Mouse (Mus musculus) c-Kit-positive CD71-negative TER-119-negative erythroid progenitor cells, embryonic 14.5 days (primary cell): ENCODE results near the gene Ttc9b.
"Not testable (repeated sequence)": the region's sequence is repeated elsewhere in the genome, so short reads cannot be mapped to it uniquely, and the experiment has no call there.

Experiments
- DNase-seq: peaks from one replicate; pipeline ENCODE4 v3.0.0-alpha.2; 2013; ENCODE audit warnings: low read depth

Gene Ttc9b

DNA sequence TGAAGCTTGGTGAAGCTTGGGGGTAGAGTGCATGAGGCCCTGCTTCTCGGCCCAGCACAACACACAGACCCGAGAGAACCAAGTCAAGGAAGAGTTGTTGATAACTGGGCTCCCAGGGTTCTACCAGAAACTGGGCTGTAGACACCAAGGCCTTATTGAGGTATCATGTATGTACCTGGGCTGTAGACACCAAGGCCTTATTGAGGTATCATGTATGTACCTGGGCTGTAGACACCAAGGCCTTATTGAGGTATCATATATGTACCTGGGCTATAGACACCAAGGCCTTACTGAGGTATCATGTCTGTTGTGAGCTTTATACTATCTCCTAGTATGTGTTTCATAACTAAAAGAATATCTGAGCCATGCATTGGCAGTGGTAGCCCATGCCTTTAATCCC, 18.6 kb upstream of the Ttc9b start:
- DNase-seq: not testable (repeated sequence)

DNA sequence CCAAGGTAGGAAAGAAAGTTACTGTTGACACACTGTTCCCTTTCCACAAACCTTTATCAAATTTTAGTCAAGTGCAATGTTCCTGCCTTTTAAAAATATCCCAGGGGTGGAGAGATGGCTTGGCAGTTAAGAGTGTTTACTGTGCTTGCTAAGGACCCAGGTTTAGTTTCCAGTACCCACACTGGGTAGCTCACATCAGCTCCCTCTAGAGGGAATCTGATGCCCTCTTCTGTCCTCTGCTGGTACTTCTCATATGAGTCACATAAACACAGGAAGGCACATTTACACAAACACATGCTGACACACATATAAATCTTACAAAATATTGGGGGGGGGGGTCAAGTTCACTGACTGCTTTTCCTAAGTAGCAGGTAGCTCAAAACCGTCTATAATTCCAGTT, 9.2 kb upstream of the Ttc9b start:
- no peak for DNase-seq

DNA sequence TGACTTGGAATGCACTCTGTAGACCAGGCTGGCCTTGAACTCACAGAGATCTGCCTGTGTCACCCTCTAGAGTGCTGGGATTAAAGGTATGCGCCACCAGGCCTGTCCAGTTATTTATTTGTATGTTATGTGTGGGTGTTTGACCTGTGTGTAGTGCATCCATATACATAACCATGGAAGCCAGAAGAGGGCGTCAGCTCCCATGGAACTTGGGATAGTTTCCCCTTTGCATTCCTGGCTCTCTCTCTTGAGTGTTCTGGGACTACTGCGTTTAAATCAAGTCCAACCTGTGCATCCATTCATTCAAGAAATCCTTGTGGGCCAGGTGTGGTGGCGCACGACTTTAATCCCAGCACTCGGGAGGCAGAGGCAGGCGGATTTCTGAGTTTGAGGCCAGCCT, 7.2 kb upstream of the Ttc9b start:
- no peak for DNase-seq

DNA sequence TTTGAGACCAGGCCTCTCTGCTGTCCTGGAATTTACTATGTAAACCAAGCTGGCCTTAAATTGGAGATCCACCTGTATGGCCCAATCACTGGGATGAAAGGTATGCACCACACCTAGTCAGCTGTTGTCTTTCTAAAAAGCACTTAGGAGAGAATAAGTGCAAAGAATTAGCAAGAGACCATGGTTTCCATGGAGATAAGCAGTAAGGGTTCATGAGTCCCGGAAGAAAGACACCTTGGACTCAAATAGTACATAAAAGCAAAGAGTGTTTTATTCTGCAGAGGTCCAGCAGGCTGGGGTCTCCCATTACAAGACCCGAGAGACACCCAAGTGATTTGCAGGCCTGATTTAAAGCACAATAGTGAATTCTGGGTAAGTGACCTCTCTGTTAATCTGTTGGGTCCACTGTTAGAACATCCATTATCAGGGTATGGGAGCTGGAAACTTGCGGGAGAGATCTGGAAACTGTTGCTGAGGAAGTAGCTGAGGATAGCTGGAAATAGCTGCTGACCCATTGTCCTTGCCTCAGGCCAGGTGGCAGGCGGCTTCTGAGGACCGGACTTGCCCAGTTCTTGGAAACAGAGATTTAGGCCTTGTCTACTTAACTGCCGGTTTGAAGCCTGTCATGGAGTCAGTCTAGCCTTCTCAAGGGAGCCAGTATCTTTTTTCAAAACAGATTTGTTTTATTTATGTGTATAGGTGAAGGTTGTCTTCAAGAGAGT, 6.3 kb upstream of the Ttc9b start:
- DNase-seq: no peak

DNA sequence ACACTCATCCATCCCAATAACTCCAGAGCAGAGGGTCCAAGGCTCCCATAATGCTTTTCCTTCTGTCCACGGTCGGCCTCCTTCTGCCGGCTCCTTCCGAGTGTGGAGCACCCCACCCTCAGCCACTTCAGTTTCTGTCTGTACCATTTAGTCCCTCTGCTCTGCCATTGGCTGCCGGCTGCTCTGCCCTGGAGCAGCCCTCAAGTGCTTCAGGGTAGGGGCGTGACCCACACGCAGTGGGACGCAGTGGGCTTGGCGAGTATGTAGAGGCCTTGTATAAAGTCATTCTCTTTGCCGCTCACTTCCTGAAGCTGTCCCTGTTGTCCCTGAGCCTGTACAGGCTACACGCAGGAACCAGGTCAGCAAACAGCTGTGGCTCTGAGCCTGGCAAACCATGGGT, 4.0 kb upstream of the Ttc9b start:
- DNase-seq: no peak

DNA sequence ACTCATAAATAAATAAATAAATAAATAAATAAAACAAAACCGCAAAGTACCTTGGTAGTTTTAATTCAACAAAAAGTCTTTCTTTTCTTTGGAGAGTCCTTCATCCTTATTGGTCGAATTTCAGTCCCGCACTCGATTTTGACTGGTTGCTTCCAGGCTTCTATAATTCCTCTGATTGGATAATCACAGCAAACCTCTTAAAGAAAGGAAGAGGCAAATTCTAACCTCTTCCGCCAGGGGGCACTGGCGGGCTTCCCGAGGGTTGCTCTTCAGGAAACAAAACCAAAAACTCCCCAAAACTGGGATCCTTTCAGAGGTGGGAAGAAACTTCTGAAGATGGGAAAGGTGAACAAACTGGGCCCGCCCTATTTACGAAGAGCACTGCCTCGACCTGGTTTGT, 2.8 kb upstream of the Ttc9b start:
- DNase-seq: peak; percentile 82

DNA sequence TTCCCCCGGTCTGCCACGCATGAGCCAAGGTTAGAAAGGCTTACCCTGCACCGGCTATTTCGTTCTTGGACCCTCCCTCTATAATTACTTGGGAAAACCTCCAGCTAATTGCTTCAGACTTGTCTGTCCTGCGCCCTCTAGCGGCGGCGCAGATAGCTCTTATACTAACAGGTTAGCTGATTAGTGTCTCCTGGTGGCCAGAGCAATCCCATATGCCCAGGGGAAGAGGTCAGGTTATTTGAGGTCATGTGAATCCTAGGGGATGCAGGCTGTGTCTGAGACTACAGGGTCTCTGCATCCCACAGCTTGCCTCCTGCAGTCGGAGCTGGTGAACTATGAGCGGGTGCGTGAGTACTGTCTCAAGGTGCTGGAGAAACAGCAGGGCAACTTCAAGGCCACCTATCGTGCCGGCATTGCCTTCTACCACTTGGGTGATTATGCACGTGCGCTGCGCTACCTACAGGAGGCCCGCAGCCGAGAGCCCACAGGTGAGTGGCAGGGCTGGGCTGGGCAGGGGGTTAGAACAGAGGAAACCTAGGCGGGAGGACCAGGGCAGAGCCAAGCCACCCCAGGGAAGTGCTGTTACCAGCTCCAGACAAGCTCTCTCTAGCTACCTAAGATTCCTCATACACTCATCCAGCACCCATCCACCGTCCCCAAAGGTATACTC, 1.0 kb downstream of the Ttc9b start:
- no peak for DNase-seq

DNA sequence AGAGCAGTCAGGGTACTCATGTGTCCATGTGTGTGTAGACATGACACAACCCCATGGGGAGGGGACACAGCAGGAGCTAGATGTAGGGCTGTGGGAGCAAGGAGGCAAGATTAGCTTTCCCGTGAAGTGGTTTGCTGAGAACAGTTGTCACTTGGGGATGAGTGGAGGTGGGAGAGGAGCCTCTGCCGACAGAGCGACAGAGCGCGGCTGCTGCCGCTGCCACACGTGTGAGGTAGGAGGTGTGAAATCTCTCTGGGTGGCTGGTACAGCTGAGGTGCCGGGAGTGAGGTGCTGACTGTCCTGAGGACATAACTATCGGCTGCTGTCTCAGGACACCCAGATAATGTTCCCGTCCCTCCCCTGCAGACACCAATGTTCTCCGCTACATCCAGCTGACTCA, 1.8 kb downstream of the Ttc9b start:
- DNase-seq: no peak

DNA sequence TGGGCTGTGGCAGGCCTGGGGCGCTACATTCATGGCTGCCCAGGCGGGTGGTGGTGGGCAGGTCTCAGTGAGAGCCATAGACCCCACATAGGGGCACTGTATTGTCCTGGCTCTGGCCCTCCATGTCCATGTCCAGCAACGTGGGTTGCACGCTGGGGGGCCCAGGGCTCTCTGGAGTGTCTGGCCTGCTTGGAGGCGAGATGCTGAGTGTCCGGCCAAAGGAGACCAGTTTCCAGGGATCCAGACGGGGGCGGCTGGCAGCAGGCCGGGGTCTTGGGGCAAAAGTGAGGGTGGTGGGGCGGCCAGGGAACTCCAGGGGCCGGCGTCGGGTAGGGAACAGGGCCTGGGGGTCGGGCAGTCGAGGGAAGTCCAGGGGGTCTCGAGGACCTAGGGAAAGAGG, 2.9 kb downstream of the Ttc9b start:
- no peak for DNase-seq

DNA sequence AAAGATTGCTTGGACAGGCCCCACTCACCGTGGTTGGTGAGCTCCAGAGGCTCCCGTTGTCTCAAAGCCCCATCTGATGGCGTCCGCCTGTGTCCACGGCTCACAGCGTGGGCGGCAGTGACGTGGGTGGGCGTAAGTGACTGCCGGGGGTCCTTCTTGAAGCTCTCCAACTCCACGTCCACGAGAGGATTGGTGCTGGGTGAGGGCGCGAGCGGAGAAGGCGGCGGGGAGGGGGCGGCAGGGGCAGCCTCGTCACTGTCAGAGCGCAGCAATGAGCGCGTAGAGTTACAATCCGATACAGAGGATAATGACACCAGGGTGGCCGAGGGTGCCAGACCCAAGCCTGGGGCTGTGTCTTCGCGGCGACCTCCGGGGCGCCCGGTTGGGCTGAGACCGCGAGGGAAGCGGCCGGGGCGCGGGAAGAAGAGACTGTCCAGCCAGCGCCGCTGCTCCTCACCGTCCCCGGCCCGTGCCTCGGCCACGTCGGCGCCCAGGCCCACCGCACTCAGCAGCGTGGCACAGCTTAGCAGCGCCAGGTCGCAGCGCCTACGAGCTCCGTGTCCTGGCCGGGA, 4.2 kb downstream of the Ttc9b start:
- no peak for DNase-seq

DNA sequence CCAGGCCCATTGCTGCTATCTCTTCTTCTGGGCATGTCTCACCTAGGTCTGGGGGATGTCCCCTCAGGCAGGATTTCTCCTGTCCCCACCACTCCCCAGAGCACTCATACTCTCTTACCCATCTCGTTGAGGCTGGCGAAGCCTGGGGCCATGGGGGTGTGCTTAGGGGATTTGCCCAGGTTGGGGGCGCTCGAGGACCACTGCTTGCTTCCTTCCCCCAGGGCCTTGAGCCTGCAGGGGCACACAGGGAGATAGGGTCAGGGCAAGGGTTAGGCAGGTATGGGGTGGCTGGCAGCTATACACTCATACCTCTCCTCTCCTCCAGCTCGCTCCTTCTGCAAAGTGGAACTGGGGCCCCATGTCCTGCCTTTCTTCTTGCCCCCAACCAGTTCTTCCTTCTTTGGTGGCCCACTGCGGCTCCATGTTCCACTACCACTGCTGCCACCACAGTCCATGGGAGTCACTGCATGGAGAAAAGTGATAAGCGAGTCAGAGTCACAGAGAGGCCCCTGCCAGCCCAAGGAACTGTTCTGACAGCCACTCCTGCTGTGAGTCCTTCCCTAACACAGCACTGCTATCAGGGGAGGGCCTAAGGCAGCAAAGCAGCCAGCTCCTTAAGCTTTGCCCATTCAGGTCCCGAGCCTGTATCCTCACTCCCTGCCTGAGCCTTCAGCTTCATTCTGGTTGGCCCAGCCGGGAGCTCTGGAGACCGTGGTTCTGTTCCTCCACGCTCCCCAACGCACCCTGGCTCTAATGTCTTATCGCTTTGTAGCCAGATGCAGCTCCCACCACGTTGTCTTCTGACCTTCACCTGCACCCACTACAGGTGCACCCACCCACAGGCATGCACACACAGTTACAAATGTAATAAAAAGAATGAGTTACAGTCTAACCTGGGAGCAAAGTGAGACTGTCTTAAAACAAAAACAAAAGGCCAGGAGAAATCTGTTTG, 5.3 kb downstream of the Ttc9b start:
- DNase-seq: no peak

DNA sequence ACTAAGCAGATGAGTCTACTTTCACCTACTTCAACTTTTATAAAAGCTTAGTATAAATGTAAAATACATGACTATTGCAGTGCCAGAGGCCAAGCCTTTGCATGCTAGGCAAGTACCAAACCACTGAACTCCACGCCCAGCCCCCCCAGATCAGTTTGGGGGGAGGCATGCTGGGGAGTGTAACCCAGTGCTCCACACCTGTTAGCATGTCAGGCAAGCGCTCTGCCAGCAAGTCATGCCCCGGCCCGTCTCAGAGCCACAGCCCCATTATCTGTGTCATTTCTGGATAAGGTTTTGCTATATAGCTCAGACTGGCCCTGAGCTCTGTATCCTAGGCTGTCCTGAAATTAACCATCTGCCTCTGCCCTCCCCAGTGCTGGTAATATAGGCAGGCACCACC, 8.3 kb downstream of the Ttc9b start:
- no peak for DNase-seq

DNA sequence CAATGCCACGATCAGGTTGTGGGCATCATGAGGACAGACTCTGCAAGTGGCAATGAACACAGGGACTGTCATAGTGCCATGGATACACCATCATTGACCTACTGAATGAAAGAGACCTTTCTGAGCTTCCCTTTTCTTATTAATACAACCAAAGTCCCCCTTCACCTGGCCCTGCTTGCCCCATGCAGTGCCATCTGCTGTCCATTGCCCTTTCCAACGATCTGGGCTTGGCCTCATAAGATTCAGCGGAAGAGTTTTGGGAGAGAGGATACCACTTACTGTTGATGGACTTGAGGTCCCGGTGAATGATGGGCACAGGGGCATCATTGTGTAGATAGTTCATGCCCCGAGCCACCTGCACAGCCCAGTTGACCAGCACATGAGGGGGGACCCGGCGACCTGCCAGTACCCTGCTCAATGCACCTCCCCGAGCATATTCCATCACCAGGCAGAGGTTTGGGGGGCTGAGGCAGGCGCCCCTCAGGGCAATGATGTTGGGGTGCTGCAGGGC, 19.4 kb downstream of the Ttc9b start:
- no peak for DNase-seq

DNA sequence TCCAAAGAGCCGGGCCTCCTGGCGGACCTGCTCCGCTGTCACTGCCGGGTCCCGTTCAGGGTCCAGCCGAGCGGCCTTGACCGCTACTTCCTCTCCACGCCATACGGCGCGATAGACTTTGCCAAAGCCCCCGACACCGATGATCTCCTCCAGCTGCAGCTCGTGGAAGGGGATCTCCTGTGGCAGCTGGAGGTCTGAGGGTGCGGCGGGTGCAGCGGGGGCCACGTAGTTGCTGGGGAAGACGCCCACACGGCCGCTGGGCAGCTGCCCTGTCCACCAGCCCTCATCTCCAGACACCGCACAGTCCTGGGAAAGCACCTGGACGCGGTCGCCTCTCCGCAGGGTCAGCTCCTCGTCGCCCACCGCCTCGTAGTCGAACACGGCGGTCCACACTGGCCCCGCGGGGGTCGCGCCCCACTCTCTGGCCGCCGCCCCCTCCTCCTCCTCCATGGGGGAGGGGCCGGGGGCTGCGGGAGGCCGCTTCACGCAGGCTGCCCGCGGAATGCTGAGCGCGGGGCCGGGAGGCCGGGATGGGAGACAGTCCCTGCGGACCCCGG, 19.9 kb downstream of the Ttc9b start:
- no peak for DNase-seq

DNA sequence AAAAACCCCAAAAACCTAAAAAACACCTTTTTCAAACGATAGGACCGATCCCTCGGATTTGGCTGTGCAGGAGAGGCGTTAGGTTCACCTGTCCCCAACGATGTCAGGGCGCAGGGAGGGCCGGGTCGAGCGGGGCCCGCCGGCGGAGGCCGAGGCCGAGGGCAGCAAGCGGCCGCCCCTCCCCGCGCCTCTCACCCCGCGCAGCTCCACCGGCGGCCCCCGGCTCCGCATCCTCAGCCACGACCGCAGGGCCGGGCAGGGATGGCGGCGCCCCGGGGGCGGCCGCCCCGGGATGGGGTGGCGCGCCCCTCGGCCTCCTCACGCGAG, 20.4 kb downstream of the Ttc9b start:
- no peak for DNase-seq

DNA sequence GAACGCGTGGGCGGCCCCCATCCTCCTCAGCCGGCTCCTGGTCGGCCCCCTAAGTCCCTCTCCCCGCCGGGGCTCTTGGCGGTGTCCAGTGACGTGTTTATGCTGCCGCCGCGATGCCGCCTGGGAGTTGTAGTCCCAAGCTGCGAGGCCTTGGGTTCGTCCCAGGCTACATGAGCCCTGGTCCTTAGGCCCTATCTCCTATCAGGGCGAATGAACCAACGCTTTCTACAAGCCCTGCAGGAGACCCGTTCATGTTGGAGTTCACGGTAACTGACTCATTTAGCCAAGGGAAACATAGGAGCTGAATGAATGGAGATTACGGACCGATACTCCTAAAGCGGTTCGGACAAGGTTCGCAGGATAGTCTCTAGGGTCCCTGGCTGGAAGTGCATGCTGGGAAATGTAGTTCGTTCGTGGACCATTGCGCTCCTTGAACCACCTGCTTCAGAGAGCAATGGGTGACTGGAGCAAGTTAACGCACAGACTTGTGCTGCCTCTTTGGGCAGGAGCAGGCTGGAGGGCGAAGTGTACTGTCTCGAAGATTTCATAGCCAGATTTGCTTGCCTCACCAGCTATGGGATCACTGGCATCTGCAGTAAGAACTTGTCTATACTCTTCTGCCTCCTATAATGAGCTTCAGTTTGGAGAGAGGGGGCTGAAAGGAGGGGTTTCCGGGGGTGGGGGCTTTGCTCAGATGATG, 21.0 kb downstream of the Ttc9b start, which contains the start of gene Map3k10:
Gene Map3k10 (minus strand): TSS at position 77 of the 700 bp plus-strand sequence.
- DNase-seq: peak; percentile 86

DNA sequence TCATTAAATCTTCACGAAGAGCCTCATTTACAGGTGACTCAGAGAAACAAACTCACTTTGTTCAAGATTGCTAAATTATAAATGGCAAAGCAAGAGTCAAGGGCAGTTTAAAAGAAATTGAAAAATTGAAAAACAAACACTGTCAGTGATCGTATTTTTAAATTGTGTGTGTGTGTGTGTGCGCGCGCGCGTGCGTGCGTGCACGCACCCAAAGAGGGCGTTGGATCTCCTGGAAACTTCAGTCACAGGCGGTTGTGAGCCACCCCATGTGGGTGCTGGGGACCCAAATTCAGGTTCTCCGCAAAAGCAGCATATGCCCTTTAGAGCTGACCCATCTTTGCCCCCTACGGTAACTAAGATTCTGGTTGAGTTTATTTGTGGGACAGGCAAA, 21.5 kb downstream of the Ttc9b start:
- DNase-seq: no peak

DNA sequence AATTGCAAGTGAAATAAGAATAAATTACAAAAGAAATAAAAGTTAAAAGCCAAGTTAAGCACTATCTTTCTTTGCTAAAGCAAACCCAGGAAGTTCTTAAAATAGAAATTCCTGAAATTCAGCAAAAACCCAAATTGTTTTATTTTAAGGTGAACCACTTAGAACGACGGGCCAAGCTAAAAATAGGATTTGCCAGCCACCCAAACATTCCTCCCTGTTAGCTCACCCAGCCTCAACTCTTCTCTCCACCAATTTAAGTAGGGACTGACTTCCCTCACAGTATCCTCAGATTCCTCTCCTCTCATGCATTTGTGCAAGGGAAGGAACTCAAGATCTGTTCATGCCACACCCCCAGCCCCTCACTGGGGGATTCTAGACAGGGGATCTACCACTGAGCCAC, 29.5 kb downstream of the Ttc9b start:
- DNase-seq: no peak

DNA sequence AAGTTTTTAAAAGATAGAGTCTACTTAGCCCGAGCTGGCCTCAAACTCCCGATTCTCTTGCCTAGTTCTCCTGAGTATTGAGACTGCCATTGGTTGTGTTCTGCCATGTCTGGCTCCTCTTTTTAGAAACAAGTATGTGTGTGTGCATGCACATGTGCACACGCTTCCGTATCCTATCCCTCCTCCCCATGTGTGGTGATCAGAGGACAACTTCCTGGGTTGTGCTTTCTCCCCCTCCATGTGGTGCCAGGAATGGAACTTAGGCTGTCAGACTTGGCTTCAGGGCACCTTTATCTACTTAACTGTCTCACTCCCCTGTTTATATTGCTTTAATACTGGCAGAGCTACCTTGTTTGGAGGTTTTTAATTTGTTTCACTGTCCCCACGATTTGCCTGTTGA, 31.5 kb downstream of the Ttc9b start:
- DNase-seq: no peak

DNA sequence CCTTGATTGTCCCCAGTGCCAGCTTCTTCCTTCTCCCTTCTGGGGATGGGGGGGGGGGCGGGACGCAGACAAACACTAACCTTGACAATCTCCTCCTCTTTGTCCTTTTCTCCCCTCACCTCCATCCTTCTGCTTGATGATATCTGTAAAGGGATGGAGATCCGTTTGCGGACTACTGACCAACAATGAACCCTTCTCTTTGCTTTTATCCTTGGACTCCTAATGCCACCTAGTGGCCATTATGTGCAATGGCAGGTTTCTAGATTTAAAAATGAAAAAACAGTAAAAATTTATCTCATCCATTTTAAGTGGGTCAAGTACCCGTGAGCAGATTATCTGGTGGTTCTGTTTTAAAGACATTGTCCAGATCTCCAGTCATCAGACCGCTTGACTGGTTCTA, 32.0 kb downstream of the Ttc9b start:
- DNase-seq: no peak

DNA sequence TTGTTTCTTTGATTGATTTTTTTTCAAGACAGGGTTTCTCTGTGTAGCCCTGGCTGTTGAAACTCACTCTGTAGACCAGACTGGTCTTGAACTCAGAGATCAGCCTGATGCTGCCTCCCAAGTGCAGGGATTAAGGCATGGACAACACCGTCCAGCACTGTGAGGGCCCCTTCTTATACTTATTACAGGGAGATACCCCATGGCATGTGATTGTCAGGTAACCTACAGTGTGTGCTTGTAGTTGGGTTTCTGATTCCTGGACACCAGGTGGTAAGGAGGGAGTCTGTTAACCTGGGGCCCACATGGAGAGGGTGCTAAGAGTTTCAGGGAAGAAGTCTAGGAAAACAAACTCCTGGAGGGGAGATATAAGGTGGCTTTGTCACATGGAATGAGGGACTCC, 33.3 kb downstream of the Ttc9b start:
- no peak for DNase-seq
